Mouse (Mus musculus) liver, embryonic 15.5 days (tissue): ENCODE data around the gene Macf1. TPM values are rescaled to one million over a fixed set of nuclear protein-coding genes. Genes with fewer than 3 reads are reported as not detected.
"Not testable (repeated sequence)": the region's sequence is repeated elsewhere in the genome, so short reads cannot be mapped to it uniquely, and the experiment has no call there.

Experiments used
- ATAC-seq: fragments of 200-750 bp; cut with Nextera tagmentation; 2 replicates; pipeline ENCODE4 v1.8.0; 2017; ENCODE audit warnings: moderate number of reproducible peaks, mild to moderate bottlenecking, moderate library complexity; ENCODE audit not compliant: insufficient read depth
- H3K27ac ChIP-seq: fragments of 300-500 bp; sonication (generic); replicated peaks from 2 replicates; pipeline ENCODE4 v1.5.1; 2015; ENCODE audit warnings: mild to moderate bottlenecking, inconsistent platforms
- H3K27me3 ChIP-seq: fragments of 300-500 bp; sonication (generic); 2 replicates; pipeline ENCODE4 v1.6.1; 2015; ENCODE audit warnings: mild to moderate bottlenecking, inconsistent platforms
- H3K36me3 ChIP-seq: fragments of 300-500 bp; sonication (generic); replicated peaks from 2 replicates; pipeline ENCODE4 v1.6.1; 2015; ENCODE audit warnings: moderate library complexity, mild to moderate bottlenecking, inconsistent platforms
- H3K4me1 ChIP-seq: fragments of 300-500 bp; sonication (generic); replicated peaks from 2 replicates; pipeline ENCODE4 v1.6.1; 2015; ENCODE audit warnings: inconsistent platforms
- H3K4me2 ChIP-seq: fragments of 300-500 bp; sonication (generic); 2 replicates; pipeline ENCODE4 v1.6.1; 2015; ENCODE audit warnings: moderate library complexity, mild to moderate bottlenecking, inconsistent platforms
- H3K4me3 ChIP-seq: fragments of 300-500 bp; sonication (generic); replicated peaks from 2 replicates; pipeline ENCODE4 v1.5.1; 2015; ENCODE audit warnings: mild to moderate bottlenecking, inconsistent platforms
- H3K9ac ChIP-seq: fragments of 300-500 bp; sonication (generic); 2 replicates; pipeline ENCODE4 v1.6.1; 2015; ENCODE audit warnings: moderate library complexity, mild to moderate bottlenecking, inconsistent platforms
- H3K9me3 ChIP-seq: fragments of 300-500 bp; sonication (generic); replicated peaks from 2 replicates; pipeline ENCODE4 v1.6.1; 2016; ENCODE audit warnings: inconsistent platforms
- WGBS: fragments of 180-500 bp; shearing (Covaris S2); methylation state at CpG from one replicate; pipeline ENCODE4 v1.1.7; 2015; ENCODE audit warnings: mixed read lengths; ENCODE audit not compliant: insufficient replicate concordance; 5-methylcytosine and 5-hydroxymethylcytosine counted together
- polyA plus RNA-seq: library from polyadenylated mRNA; unstranded; fragments of >200 nt; fragmentation: Nextera tagmentation; extraction: Ambion mirVana; gene quantifications from 2 replicates; pipeline ENCODE4 v1.2.1, GENCODE M21; 2015

The Macf1 gene
- polyA plus RNA-seq, 1 experiment from 2014 or later, result 8.4 TPM

GRCm38 (mm10) chr4:123532001-123532400 lies 152.2 kb downstream of the Macf1 start:
- H3K27me3 ChIP-seq, result no peaks in the 10 kb centered on the region
- H3K4me3 ChIP-seq, result no peak overlapping the region
- H3K9ac ChIP-seq, result no peak overlapping the region
- 33% methylated on average over 3 of the region's 3 CpGs for WGBS
- no peaks in the 10 kb centered on the region for H3K36me3 ChIP-seq
- H3K9me3 ChIP-seq, result no peaks in the 10 kb centered on the region
- H3K27ac ChIP-seq, result no peak overlapping the region
- no peak for ATAC-seq
- no peak overlapping the region for H3K4me2 ChIP-seq
- peaks cover 2% of the 10 kb centered on the region; the same call in 1 of the 2 replicates for H3K4me1 ChIP-seq

- Histone ChIP-seq H3K36me3 (no peaks in the 10 kb centered on the region), H3K27me3 (no peaks in the 10 kb centered on the region), H3K4me2 (no peak overlapping the region), H3K4me3 (no peak overlapping the region), H3K9ac (no peak overlapping the region), H3K9me3 (no peaks in the 10 kb centered on the region), H3K27ac (no peak overlapping the region), H3K4me1 (peaks cover 11% of the 10 kb centered on the region)
- ATAC-seq, result no peak
- WGBS, result 81% methylated on average over 4 of the region's 6 CpGs
These were observed 153.2 kb downstream of the Macf1 start for GRCm38 (mm10) chr4:123530976-123531375.

GRCm38 (mm10) chr4:123529230-123529629 lies 154.9 kb downstream of the Macf1 start:
- Histone ChIP-seq H3K9me3 (no peaks in the 10 kb centered on the region), H3K27me3 (no peaks in the 10 kb centered on the region), H3K36me3 (no peaks in the 10 kb centered on the region), H3K4me1 (peaks cover 16% of the 10 kb centered on the region), H3K4me3 (no peak overlapping the region), H3K4me2 (no peak overlapping the region), H3K9ac (no peak overlapping the region), H3K27ac (no peak overlapping the region)
- 53% methylated on average over 6 of the region's 6 CpGs for WGBS
- ATAC-seq, result no peak

- no peak overlapping the region for H3K9ac ChIP-seq
- H3K4me2 ChIP-seq, result peak overlapping the region; percentile 20; the same call in 1 of the 2 replicates
- 56% methylated on average over 8 of the region's 8 CpGs for WGBS
- H3K36me3 ChIP-seq, result no peaks in the 10 kb centered on the region
- H3K4me3 ChIP-seq, result no peak overlapping the region
- H3K9me3 ChIP-seq, result no peaks in the 10 kb centered on the region
- no peaks in the 10 kb centered on the region for H3K27me3 ChIP-seq
- no peak for ATAC-seq
- no peak overlapping the region for H3K27ac ChIP-seq
- peaks cover 16% of the 10 kb centered on the region for H3K4me1 ChIP-seq
These were observed 156.6 kb downstream of the Macf1 start for GRCm38 (mm10) chr4:123527607-123528010.

GRCm38 (mm10) chr4:123526779-123527280 lies 157.3 kb downstream of the Macf1 start:
- no peaks in the 10 kb centered on the region for H3K36me3 ChIP-seq
- WGBS, result 69% methylated on average over 10 of the region's 10 CpGs
- H3K4me1 ChIP-seq, result peaks cover 16% of the 10 kb centered on the region
- H3K27me3 ChIP-seq, result no peaks in the 10 kb centered on the region
- H3K9me3 ChIP-seq, result no peaks in the 10 kb centered on the region
- no peak overlapping the region for H3K9ac ChIP-seq
- H3K4me3 ChIP-seq, result no peak overlapping the region
- no peak overlapping the region for H3K4me2 ChIP-seq
- no peak overlapping the region for H3K27ac ChIP-seq
- ATAC-seq, result no peak

- Histone ChIP-seq H3K9ac (no peak overlapping the region), H3K4me1 (peaks cover 16% of the 10 kb centered on the region), H3K4me3 (no peak overlapping the region), H3K27ac (no peak overlapping the region), H3K27me3 (no peaks in the 10 kb centered on the region), H3K36me3 (no peaks in the 10 kb centered on the region), H3K9me3 (no peaks in the 10 kb centered on the region), H3K4me2 (no peak overlapping the region)
- ATAC-seq, result peak; percentile 52
- 43% methylated on average over 5 of the region's 5 CpGs for WGBS
These were observed 159.4 kb downstream of the Macf1 start for GRCm38 (mm10) chr4:123524746-123525145.

- not testable (repeated sequence) for H3K9ac ChIP-seq, H3K36me3 ChIP-seq, H3K9me3 ChIP-seq, H3K4me2 ChIP-seq, H3K4me3 ChIP-seq, H3K27ac ChIP-seq, H3K27me3 ChIP-seq, ATAC-seq, H3K4me1 ChIP-seq
- WGBS, result 80% methylated on average over 5 of the region's 5 CpGs
These were observed 164.0 kb downstream of the Macf1 start for GRCm38 (mm10) chr4:123520123-123520522.

GRCm38 (mm10) chr4:123515673-123516072 lies 168.5 kb downstream of the Macf1 start:
- Histone ChIP-seq H3K4me3 (no peak overlapping the region), H3K4me1 (0 out of 2 replicates have a peak, but pooled peaks cover 2% of the 10 kb centered on the region), H3K4me2 (no peak overlapping the region), H3K27me3 (no peaks in the 10 kb centered on the region), H3K9ac (no peak overlapping the region), H3K27ac (no peak overlapping the region), H3K9me3 (no peaks in the 10 kb centered on the region), H3K36me3 (peaks cover 28% of the 10 kb centered on the region)
- ATAC-seq, result peak; percentile 54; the same call in 1 of the 2 replicates
- 54% methylated on average over 1 of the region's 1 CpGs for WGBS

- no peak for ATAC-seq
- Histone ChIP-seq H3K27ac (no peak overlapping the region), H3K36me3 (peaks cover 74% of the 10 kb centered on the region), H3K27me3 (no peaks in the 10 kb centered on the region), H3K4me3 (no peak overlapping the region), H3K4me2 (no peak overlapping the region), H3K9ac (no peak overlapping the region), H3K4me1 (0 out of 2 replicates have a peak, but pooled peaks cover 1% of the 10 kb centered on the region), H3K9me3 (no peaks in the 10 kb centered on the region)
- WGBS, result 38% methylated on average over 1 of the region's 1 CpGs
These were observed 174.0 kb downstream of the Macf1 start for GRCm38 (mm10) chr4:123510201-123510600.

- no peak for ATAC-seq
- Histone ChIP-seq H3K9me3 (no peaks in the 10 kb centered on the region), H3K4me3 (no peak overlapping the region), H3K27me3 (no peaks in the 10 kb centered on the region), H3K4me1 (no peaks in the 10 kb centered on the region), H3K9ac (no peak overlapping the region), H3K36me3 (peaks cover 81% of the 10 kb centered on the region), H3K27ac (no peak overlapping the region), H3K4me2 (no peak overlapping the region)
- WGBS, result 58% methylated on average over 3 of the region's 3 CpGs
These were observed 195.1 kb downstream of the Macf1 start for GRCm38 (mm10) chr4:123489086-123489485.

- H3K36me3 ChIP-seq, result peaks cover 55% of the 10 kb centered on the region
These were observed 204.2 kb downstream of the Macf1 start for GRCm38 (mm10) chr4:123479991-123480390.

More at GRCm38 (mm10) chr4:123479991-123480390, 204.2 kb downstream of the Macf1 start:
- no peak for ATAC-seq
- Histone ChIP-seq H3K27ac (no peak overlapping the region), H3K9ac (no peak overlapping the region), H3K4me1 (no peaks in the 10 kb centered on the region), H3K27me3 (no peaks in the 10 kb centered on the region), H3K9me3 (no peaks in the 10 kb centered on the region), H3K4me2 (no peak overlapping the region), H3K4me3 (no peak overlapping the region)
- 86% methylated on average over 4 of the region's 4 CpGs for WGBS
